Mouse (Mus musculus) ES-E14 (cell line): Measurements from ENCODE around the gene Ppcs.

ENCODE experiments used
- CHD2 ChIP-seq: IDR thresholded peaks from 2 replicates; pipeline ENCODE4 v1.6.1; 2014; ENCODE audit warnings: mild to moderate bottlenecking, low read depth, low read length, inconsistent platforms
- HCFC1 ChIP-seq: IDR thresholded peaks from 2 replicates; pipeline ENCODE4 v1.6.1; 2012; ENCODE audit warnings: low read length, inconsistent platforms, borderline replicate concordance; ENCODE audit not compliant: insufficient read depth
- MAFK ChIP-seq: IDR thresholded peaks from 2 replicates; pipeline ENCODE4 v1.6.1; 2014; ENCODE audit warnings: mild to moderate bottlenecking, low read depth, low read length, inconsistent platforms; ENCODE audit not compliant: insufficient read depth

GRCm38 (mm10) chr4:119430678-119431077 lies 8.5 kb upstream of the Ppcs start:
- no peak for TF ChIP-seq HCFC1
- no peak for TF ChIP-seq MAFK
- no peak for TF ChIP-seq CHD2
